Mouse (Mus musculus) CH12.LX (cell line): ENCODE measurements around the gene Pitpnm2. TPM values are rescaled to one million over a fixed set of nuclear protein-coding genes. Genes with fewer than 3 reads are reported as not detected.

Experiments
- DNase-seq: peaks from one replicate; pipeline ENCODE4 v3.0.0-alpha.2; 2013; ENCODE audit errors: extremely low read depth
- H3K27ac ChIP-seq: 2 replicates; pipeline ENCODE4 v1.5.1; 2012; ENCODE audit warnings: low read depth, mild to moderate bottlenecking, control low read depth, moderate library complexity; ENCODE audit not compliant: insufficient read depth
- H3K27me3 ChIP-seq: replicated peaks from 2 replicates; pipeline ENCODE3; 2012; ENCODE audit warnings: inconsistent platforms
- H3K36me3 ChIP-seq, 2 experiments: replicated peaks in 1 of 2; 2 replicates each; pipeline versions ENCODE3 to v1.6.1; 2012; ENCODE audit warnings: inconsistent platforms in 1 of 2, low read length in 1 of 2, mild to moderate bottlenecking in 1 of 2, mixed read lengths in 1 of 2, moderate library complexity in 1 of 2; ENCODE audit not compliant: control insufficient read depth in 1 of 2, insufficient read depth in 1 of 2
- H3K4me1 ChIP-seq, 2 experiments: 2 replicates each; pipeline ENCODE4 v1.6.1; 2012; ENCODE audit warnings: inconsistent platforms in 1 of 2, moderate library complexity in 1 of 2; ENCODE audit not compliant: insufficient read depth in 2 of 2, control insufficient read depth in 1 of 2
- H3K4me2 ChIP-seq: 2 replicates; pipeline ENCODE4 v1.6.1; 2012; ENCODE audit warnings: low read depth, mild to moderate bottlenecking, control low read depth; ENCODE audit not compliant: poor library complexity, insufficient read depth, severe bottlenecking
- H3K4me3 ChIP-seq, 3 experiments: fragments of 150-350 bp in 1 of 3; sonication (generic) in 1 of 3; replicated peaks in 1 of 3; 2 replicates each; pipeline versions ENCODE3 to v1.5.1; 2011 to 2012; ENCODE audit warnings: low read depth in 2 of 3, low read length in 2 of 3, mild to moderate bottlenecking in 2 of 3, moderate library complexity in 2 of 3, control low read depth in 1 of 3, improper control_type of control experiment in 1 of 3, inconsistent platforms in 1 of 3, mixed read lengths in 1 of 3; ENCODE audit not compliant: poor library complexity in 1 of 3
- H3K79me2 ChIP-seq: replicated peaks from 2 replicates; pipeline ENCODE4 v1.6.1; 2012; ENCODE audit warnings: mild to moderate bottlenecking, moderate library complexity; ENCODE audit not compliant: control insufficient read depth, poor library complexity, insufficient read depth, severe bottlenecking; ENCODE audit errors: extremely low read depth
- H3K9ac ChIP-seq: 2 replicates; pipeline ENCODE4 v1.6.1; 2012; ENCODE audit warnings: low read depth, mild to moderate bottlenecking, control low read depth, moderate library complexity; ENCODE audit not compliant: insufficient read depth
- H3K9me3 ChIP-seq: replicated peaks from 2 replicates; pipeline ENCODE3; 2012; ENCODE audit warnings: low read length, inconsistent platforms, mixed read lengths
- E2F4 ChIP-seq: IDR thresholded peaks from 2 replicates; pipeline ENCODE4 v1.6.1; 2011; ENCODE audit warnings: low read depth, low read length, improper control_type of control experiment; ENCODE audit not compliant: insufficient replicate concordance
- ELF1 ChIP-seq: IDR thresholded peaks from 2 replicates; pipeline ENCODE4 v1.6.1; 2014; ENCODE audit warnings: low read depth, mild to moderate bottlenecking, inconsistent platforms, low read length, improper control_type of control experiment
- JUN ChIP-seq: IDR thresholded peaks from 2 replicates; pipeline ENCODE4 v1.6.1; 2011; ENCODE audit warnings: low read depth, mild to moderate bottlenecking, low read length, improper control_type of control experiment, moderate library complexity; ENCODE audit not compliant: insufficient read depth
- KAT2A ChIP-seq: IDR thresholded peaks from 2 replicates; pipeline ENCODE4 v1.6.1; 2012; ENCODE audit warnings: low read length, improper control_type of control experiment, inconsistent platforms; ENCODE audit not compliant: insufficient replicate concordance
- MAX ChIP-seq: IDR thresholded peaks from 2 replicates; pipeline ENCODE4 v1.6.1; 2011; ENCODE audit warnings: low read length, improper control_type of control experiment
- MEF2A ChIP-seq: IDR thresholded peaks from 2 replicates; pipeline ENCODE4 v1.6.1; 2014; ENCODE audit warnings: low read depth, mild to moderate bottlenecking, inconsistent platforms, low read length, improper control_type of control experiment, borderline replicate concordance
- MXI1 ChIP-seq: IDR thresholded peaks from 2 replicates; pipeline ENCODE4 v1.6.1; 2011; ENCODE audit warnings: mild to moderate bottlenecking, low read depth, low read length, improper control_type of control experiment
- PAX5 ChIP-seq: IDR thresholded peaks from 2 replicates; pipeline ENCODE4 v1.6.1; 2012; ENCODE audit warnings: low read length, inconsistent platforms, mixed read lengths
- POLR2A ChIP-seq: IDR thresholded peaks from 2 replicates; pipeline ENCODE4 v1.6.1; 2011; ENCODE audit warnings: low read depth, mild to moderate bottlenecking, improper control_type of control experiment, low read length
- POLR2AphosphoS2 ChIP-seq: IDR thresholded peaks from 2 replicates; pipeline ENCODE4 v1.6.1; 2011; ENCODE audit warnings: low read depth, low read length, improper control_type of control experiment
- SIN3A ChIP-seq: IDR thresholded peaks from 2 replicates; pipeline ENCODE4 v1.6.1; 2012; ENCODE audit warnings: low read length, improper control_type of control experiment, inconsistent platforms
- SMC3 ChIP-seq: IDR thresholded peaks from 2 replicates; pipeline ENCODE4 v1.6.1; 2011; ENCODE audit warnings: low read depth, low read length, improper control_type of control experiment
- TBP ChIP-seq: conservative IDR thresholded peaks from 2 replicates; pipeline ENCODE4 v1.6.1; 2011; ENCODE audit warnings: low read depth, low read length, improper control_type of control experiment
- TCF12 ChIP-seq: IDR thresholded peaks from 2 replicates; pipeline ENCODE4 v1.6.1; 2014; ENCODE audit warnings: low read depth, mild to moderate bottlenecking, inconsistent platforms, low read length, improper control_type of control experiment
- USF1 ChIP-seq: IDR thresholded peaks from 2 replicates; pipeline ENCODE4 v1.6.1; 2014; ENCODE audit warnings: low read depth, mild to moderate bottlenecking, inconsistent platforms, low read length, improper control_type of control experiment
- USF2 ChIP-seq: conservative IDR thresholded peaks from 2 replicates; pipeline ENCODE4 v1.6.1; 2011; ENCODE audit warnings: low read depth, low read length, improper control_type of control experiment
- ZC3H11A ChIP-seq: IDR thresholded peaks from 2 replicates; pipeline ENCODE4 v1.6.1; 2012; ENCODE audit warnings: low read depth, mild to moderate bottlenecking, inconsistent platforms, low read length, improper control_type of control experiment
- ZKSCAN1 ChIP-seq: IDR thresholded peaks from 2 replicates; pipeline ENCODE4 v1.6.1; 2012; ENCODE audit warnings: low read depth, inconsistent platforms, low read length, improper control_type of control experiment, borderline replicate concordance
- dilution Hi-C: fragments of 300-500 bp; cut with MboI; formaldehyde crosslinking; loops from 2 replicates; pipeline ENCODE4 v1.14.3; 2020; ENCODE audit warnings: low sequenced_read_pairs; ENCODE audit not compliant: extremely low pct_unique_long_range_greater_than_20kb, extremely low pct_ligation_motif_present
- in situ Hi-C: fragments of 300-500 bp; cut with MboI; formaldehyde crosslinking; loops from 3 replicates; pipeline ENCODE4 v1.14.3; 2019; ENCODE audit warnings: low sequenced_read_pairs, low pct_ligation_motif_present, low pct_unique_long_range_greater_than_20kb, mixed read lengths
- polyA plus RNA-seq: library from polyadenylated mRNA; unstranded; fragments of >175 nt; gene quantifications from 2 replicates; pipeline ENCODE4 v1.2.1, GENCODE M21; 2012; ENCODE audit warnings: low read depth; ENCODE audit not compliant: insufficient read length
- total RNA-seq, 2 experiments: library from RNA; depleted of rRNA; stranded (reverse); fragments of 300-350 nt in 1 of 2; fragments of >200 nt in 1 of 2; gene quantifications; 2 replicates each; pipeline ENCODE4 v1.2.3; 2012 to 2014

Pitpnm2 gene
- total and polyA plus RNA-seq, 3 experiments: 1.0 to 11.9 (median 5.3) TPM

DNA sequence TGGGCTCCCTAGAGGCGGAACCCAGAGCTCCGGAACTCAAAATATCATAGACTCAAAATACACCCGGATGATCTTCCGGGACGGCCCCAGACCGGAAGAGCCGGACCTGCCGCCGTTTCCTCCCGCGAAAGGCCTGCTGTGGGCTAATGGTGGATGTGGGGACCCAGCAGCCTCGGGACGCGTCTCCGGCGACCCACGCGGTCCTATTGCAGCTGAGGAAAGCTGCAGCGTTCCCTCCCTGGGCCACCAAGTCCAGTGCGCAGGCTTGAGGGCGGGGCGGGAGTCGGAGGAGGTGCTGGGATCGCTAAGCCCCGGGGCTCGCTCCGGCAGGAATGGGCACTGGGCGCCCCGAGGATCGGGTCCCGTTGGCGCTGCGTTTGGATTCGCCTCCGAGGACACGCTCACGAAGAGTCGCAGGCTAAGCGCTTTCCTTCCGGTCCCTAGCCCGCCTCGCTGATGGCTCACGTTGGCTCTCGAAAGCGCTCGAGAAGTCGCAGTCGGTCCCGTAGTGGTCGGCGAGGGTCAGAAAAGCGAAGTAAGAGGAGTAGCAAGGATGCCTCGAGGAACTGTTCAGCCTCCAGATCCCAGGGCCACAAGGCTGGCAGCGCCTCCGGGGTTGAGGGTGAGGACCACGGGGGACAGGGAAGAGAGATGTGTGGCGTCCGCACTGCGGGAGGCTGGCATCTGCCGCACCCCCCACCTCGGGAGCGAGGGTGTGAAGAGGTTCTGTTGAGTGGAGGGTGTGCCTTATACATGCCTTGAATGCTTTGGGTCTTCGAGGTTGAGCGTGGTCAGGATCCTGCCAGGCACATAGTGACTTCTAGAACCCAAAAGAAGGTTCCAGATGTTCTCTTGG, 133.3 kb downstream of the Pitpnm2 start, which contains the start of gene Arl6ip4 (continued):
- no peak; the same call in 1 of the 2 replicates for TF ChIP-seq TBP
- TF ChIP-seq USF2: no peak
- no peak for TF ChIP-seq USF1
- TF ChIP-seq PAX5: no peak
- no peak; the same call in 1 of the 2 replicates for TF ChIP-seq MEF2A
- TF ChIP-seq KAT2A: peak; percentile 77; the same call in 1 of the 2 replicates
- peak; percentile 82 for TF ChIP-seq POLR2A
- peak; percentile 80 for TF ChIP-seq TCF12
- no peak for TF ChIP-seq SMC3
- no peak for TF ChIP-seq POLR2AphosphoS2

- in situ Hi-C loops (loop anchor here (5.0 kb wide), 1 partner anchor 37 kb away; no protein-coding TSS in a partner anchor), dilution Hi-C loops (no loop called here)
- peak overlapping the region in 2 of 3 experiments; percentile 74 to 91 for H3K4me3 ChIP-seq
- no peaks in the 10 kb centered on the region for H3K9me3 ChIP-seq
- peak overlapping the region; percentile 70; the same call in 1 of the 2 replicates for H3K9ac ChIP-seq
- DNase-seq: no peak
- peaks cover 15 to 60% of the 10 kb centered on the region in 2 experiments for H3K4me1 ChIP-seq
- no peak overlapping the region for H3K27ac ChIP-seq
- H3K36me3 ChIP-seq: peaks cover 41 to 57% of the 10 kb centered on the region in 2 experiments
- TF ChIP-seq MXI1 (no peak), ZKSCAN1 (no peak), TCF12 (no peak), E2F4 (no peak), ELF1 (no peak), SIN3A (no peak), MAX (no peak), ZC3H11A (no peak), SMC3 (no peak), JUN (no peak), PAX5 (no peak), POLR2A (no peak)
- H3K79me2 ChIP-seq: peaks cover 10% of the 10 kb centered on the region
- H3K27me3 ChIP-seq: no peaks in the 10 kb centered on the region
- 0 out of 2 replicates have a peak overlapping the region, but pooled peaks have one; percentile 39 for H3K4me2 ChIP-seq
Measured at GRCm38 (mm10) chr5:124115531-124115930, 134.0 kb downstream of the Pitpnm2 start.
